Mouse (Mus musculus) heart, adult 2 months (tissue): ENCODE results near the gene Gm20431. TPM values are rescaled to one million over a fixed set of nuclear protein-coding genes. Genes with fewer than 3 reads are reported as not detected.

Experiments used
- DNase-seq, 2 experiments: peaks; one replicate each; pipeline ENCODE4 v3.0.0; 2021
- H3K27ac ChIP-seq: fragments of 200-600 bp; 2 replicates; pipeline ENCODE4 v1.8.1; 2022
- H3K27me3 ChIP-seq: fragments of 200-500 bp; 2 replicates; pipeline ENCODE4 v1.6.1; 2012; ENCODE audit warnings: mild to moderate bottlenecking, low read length, inconsistent platforms, mixed read lengths; ENCODE audit not compliant: control insufficient read depth, insufficient read depth
- H3K36me3 ChIP-seq: fragments of 200-500 bp; 2 replicates; pipeline ENCODE4 v1.6.1; 2012; ENCODE audit warnings: low read length, inconsistent platforms; ENCODE audit not compliant: control insufficient read depth, insufficient read depth
- H3K4me1 ChIP-seq: fragments of 200-500 bp; 2 replicates; pipeline ENCODE4 v1.6.1; 2011; ENCODE audit warnings: low read length; ENCODE audit not compliant: control insufficient read depth, insufficient read depth
- H3K4me3 ChIP-seq: fragments of 200-600 bp; 2 replicates; pipeline ENCODE4 v1.8.1; 2022
- H3K79me2 ChIP-seq: fragments of 200-500 bp; replicated peaks from 2 replicates; pipeline ENCODE4 v1.6.1; 2012; ENCODE audit warnings: mild to moderate bottlenecking, inconsistent platforms, low read length, moderate library complexity, mixed read lengths; ENCODE audit not compliant: control insufficient read depth, insufficient read depth
- H3K9ac ChIP-seq: fragments of 200-500 bp; 2 replicates; pipeline ENCODE4 v1.6.1; 2012; ENCODE audit warnings: low read depth, mild to moderate bottlenecking, control low read depth, inconsistent platforms, low read length, mixed read lengths
- CTCF ChIP-seq: fragments of 200-600 bp; IDR thresholded peaks from 2 replicates; pipeline ENCODE4 v1.8.1; 2022; ENCODE audit warnings: antibody characterized with exemption, mild to moderate bottlenecking, moderate library complexity
- EP300 ChIP-seq: fragments of 200-500 bp; IDR thresholded peaks from 2 replicates; pipeline ENCODE4 v1.6.1; 2011; ENCODE audit warnings: low read depth, low read length, control low read depth; ENCODE audit not compliant: insufficient read depth
- POLR2A ChIP-seq: fragments of 200-500 bp; IDR thresholded peaks from 2 replicates; pipeline ENCODE4 v1.6.1; 2011; ENCODE audit warnings: mild to moderate bottlenecking, low read depth, low read length, control low read depth; ENCODE audit not compliant: insufficient read depth
- WGBS: fragments of 180-500 bp; shearing (Covaris S2); methylation state at CpG from one replicate; pipeline ENCODE4 v1.1.7; 2018; 5-methylcytosine and 5-hydroxymethylcytosine counted together
- intact Hi-C: fragments of 180-260 bp; cut with DNase I; formaldehyde crosslinking; loops from one replicate; pipeline ENCODE4 v1.15.1; 2025
- polyA plus RNA-seq: library from polyadenylated mRNA; depleted of rRNA; stranded (reverse); fragments of >200 nt; gene quantifications from 2 replicates; pipeline ENCODE4 v1.2.3, GENCODE M21; 2012
- total RNA-seq, 2 experiments: library from RNA; stranded (reverse); gene quantifications; 2 replicates each; pipeline ENCODE4 v1.2.3; 2021

Gm20431 gene
- total and polyA plus RNA-seq, 3 experiments = 15.6 to 21.0 (median 16.5) TPM

GRCm38 (mm10) chr2:167704409-167704808, 43.1 kb upstream of the Gm20431 start:
- intact Hi-C loops = no loop called here
- H3K4me3 ChIP-seq = no peak overlapping the region
- 88% methylated on average over 4 of the region's 4 CpGs for WGBS
- no peak overlapping the region for H3K27ac ChIP-seq
- H3K27me3 ChIP-seq = no peaks in the 10 kb centered on the region
- H3K4me1 ChIP-seq = no peaks in the 10 kb centered on the region
- TF ChIP-seq POLR2A (no peak), EP300 (no peak), CTCF (no peak)
- no peak for DNase-seq
- H3K36me3 ChIP-seq = no peaks in the 10 kb centered on the region
- no peak overlapping the region for H3K9ac ChIP-seq
- H3K79me2 ChIP-seq = no peaks in the 10 kb centered on the region

GRCm38 (mm10) chr2:167702126-167702525, 40.8 kb upstream of the Gm20431 start:
- H3K4me1 ChIP-seq = peaks cover 4% of the 10 kb centered on the region
- no peak for TF ChIP-seq CTCF
- no peak for TF ChIP-seq EP300
- no peak for TF ChIP-seq POLR2A
- H3K9ac ChIP-seq = no peak overlapping the region
- no peaks in the 10 kb centered on the region for H3K79me2 ChIP-seq
- no peaks in the 10 kb centered on the region for H3K36me3 ChIP-seq
- intact Hi-C loops = no loop called here
- WGBS = 60% methylated on average over 6 of the region's 6 CpGs
- DNase-seq = no peak
- no peak overlapping the region for H3K4me3 ChIP-seq
- H3K27ac ChIP-seq = no peak overlapping the region
- H3K27me3 ChIP-seq = no peaks in the 10 kb centered on the region

GRCm38 (mm10) chr2:167701472-167701871, 40.2 kb upstream of the Gm20431 start:
- H3K4me1 ChIP-seq = peaks cover 6% of the 10 kb centered on the region
- H3K27ac ChIP-seq = no peak overlapping the region
- TF ChIP-seq EP300 = no peak
- TF ChIP-seq CTCF = no peak
- no peak for TF ChIP-seq POLR2A
- no peak overlapping the region for H3K4me3 ChIP-seq
- no peaks in the 10 kb centered on the region for H3K79me2 ChIP-seq
- H3K27me3 ChIP-seq = no peaks in the 10 kb centered on the region
- DNase-seq = no peak
- 74% methylated on average over 5 of the region's 5 CpGs for WGBS
- intact Hi-C loops = no loop called here
- no peak overlapping the region; the same call in 1 of the 2 replicates for H3K9ac ChIP-seq
- H3K36me3 ChIP-seq = no peaks in the 10 kb centered on the region

- intact Hi-C loops = no loop called here
- H3K9ac ChIP-seq = no peak overlapping the region
- WGBS = 72% methylated on average over 5 of the region's 5 CpGs
- no peak for TF ChIP-seq EP300
- TF ChIP-seq CTCF = no peak
- TF ChIP-seq POLR2A = no peak
- H3K36me3 ChIP-seq = no peaks in the 10 kb centered on the region
- peaks cover 8% of the 10 kb centered on the region for H3K4me1 ChIP-seq
- no peak overlapping the region for H3K27ac ChIP-seq
- H3K4me3 ChIP-seq = no peak overlapping the region
- H3K79me2 ChIP-seq = no peaks in the 10 kb centered on the region
- no peak for DNase-seq
- no peaks in the 10 kb centered on the region for H3K27me3 ChIP-seq
Measured at GRCm38 (mm10) chr2:167700018-167700417, 38.7 kb upstream of the Gm20431 start.

- TF ChIP-seq EP300 (peak; percentile 77; the same call in 1 of the 2 replicates), POLR2A (peak; percentile 38; the same call in 1 of the 2 replicates), CTCF (no peak)
- Histone ChIP-seq H3K4me1 (peaks cover 8% of the 10 kb centered on the region), H3K9ac (peak overlapping the region; percentile 53), H3K36me3 (no peaks in the 10 kb centered on the region), H3K27me3 (no peaks in the 10 kb centered on the region), H3K27ac (peak overlapping the region; percentile 77), H3K4me3 (peak overlapping the region; percentile 36), H3K79me2 (no peaks in the 10 kb centered on the region)
- DNase-seq = peak; percentile 68 to 82
- 4% methylated on average over 5 of the region's 5 CpGs for WGBS
- intact Hi-C loops = no loop called here
Measured at GRCm38 (mm10) chr2:167697902-167698301, 36.6 kb upstream of the Gm20431 start.

GRCm38 (mm10) chr2:167696143-167696542, 34.8 kb upstream of the Gm20431 start:
- no peaks in the 10 kb centered on the region for H3K27me3 ChIP-seq
- H3K4me3 ChIP-seq = no peak overlapping the region
- intact Hi-C loops = no loop called here
- 67% methylated on average over 7 of the region's 7 CpGs for WGBS
- H3K4me1 ChIP-seq = peaks cover 16% of the 10 kb centered on the region
- H3K9ac ChIP-seq = peak overlapping the region; percentile 37
- peak overlapping the region; percentile 74 for H3K27ac ChIP-seq
- no peaks in the 10 kb centered on the region for H3K79me2 ChIP-seq
- peak; percentile 61 to 81 for DNase-seq
- TF ChIP-seq EP300 = peak; percentile 73; the same call in 1 of the 2 replicates
- no peak; the same call in 1 of the 2 replicates for TF ChIP-seq POLR2A
- H3K36me3 ChIP-seq = no peaks in the 10 kb centered on the region
